Mouse (Mus musculus) MEL (cell line): ENCODE data around the gene Polr2h.

Source experiments
- CTCF ChIP-seq, 3 experiments: IDR thresholded peaks in 2 of 3; conservative IDR thresholded peaks in 1 of 3; 2 replicates each; pipeline ENCODE4 v1.5.1; 2011 to 2012; ENCODE audit warnings: low read length in 3 of 3, low read depth in 2 of 3, mild to moderate bottlenecking in 2 of 3, improper control_type of control experiment in 1 of 3, inconsistent platforms in 1 of 3, mixed read lengths in 1 of 3, moderate library complexity in 1 of 3; ENCODE audit not compliant: control insufficient read depth in 1 of 3, insufficient read depth in 1 of 3, poor library complexity in 1 of 3, severe bottlenecking in 1 of 3
- E2F4 ChIP-seq: IDR thresholded peaks from 2 replicates; pipeline ENCODE4 v1.6.1; 2011; ENCODE audit warnings: low read depth, low read length, improper control_type of control experiment, borderline replicate concordance
- ELF1 ChIP-seq: IDR thresholded peaks from 2 replicates; pipeline ENCODE4 v1.6.1; 2014; ENCODE audit warnings: low read depth, mild to moderate bottlenecking, inconsistent platforms, low read length, improper control_type of control experiment, moderate library complexity
- HCFC1 ChIP-seq: IDR thresholded peaks from 2 replicates; pipeline ENCODE4 v1.6.1; 2012; ENCODE audit warnings: low read depth, mild to moderate bottlenecking, inconsistent platforms, low read length, improper control_type of control experiment, moderate library complexity
- MAX ChIP-seq: IDR thresholded peaks from 2 replicates; pipeline ENCODE4 v1.6.1; 2011; ENCODE audit warnings: low read length, improper control_type of control experiment
- POLR2A ChIP-seq, 2 experiments: IDR thresholded peaks; 2 replicates each; pipeline ENCODE4 v1.6.1; 2011 to 2012; ENCODE audit warnings: low read length in 2 of 2, mild to moderate bottlenecking in 2 of 2, control low read depth in 1 of 2, improper control_type of control experiment in 1 of 2, low read depth in 1 of 2, moderate library complexity in 1 of 2; ENCODE audit not compliant: control insufficient read depth in 1 of 2, insufficient read depth in 1 of 2, poor library complexity in 1 of 2
- TAL1 ChIP-seq: IDR thresholded peaks from 2 replicates; pipeline ENCODE4 v1.6.1; 2012; ENCODE audit warnings: mild to moderate bottlenecking, inconsistent platforms, low read length, moderate library complexity, mixed read lengths
- TCF12 ChIP-seq: IDR thresholded peaks from 2 replicates; pipeline ENCODE4 v1.6.1; 2014; ENCODE audit warnings: low read depth, mild to moderate bottlenecking, inconsistent platforms, low read length, improper control_type of control experiment, moderate library complexity
- ZC3H11A ChIP-seq: IDR thresholded peaks from 2 replicates; pipeline ENCODE4 v1.6.1; 2012; ENCODE audit warnings: low read depth, mild to moderate bottlenecking, inconsistent platforms, low read length, improper control_type of control experiment
- ZKSCAN1 ChIP-seq: IDR thresholded peaks from 2 replicates; pipeline ENCODE4 v1.6.1; 2012; ENCODE audit warnings: low read depth, mild to moderate bottlenecking, inconsistent platforms, low read length, improper control_type of control experiment, moderate library complexity
- ZNF384 ChIP-seq: IDR thresholded peaks from 2 replicates; pipeline ENCODE4 v1.6.1; 2012; ENCODE audit warnings: low read depth, mild to moderate bottlenecking, inconsistent platforms, low read length, improper control_type of control experiment

GRCm38 (mm10) chr16:20676702-20677101 lies 40.8 kb upstream of the Polr2h start:
- TF ChIP-seq CTCF (IDR thresholded peaks at IDR 0.05 in 2 of 3, conservative IDR thresholded peaks at IDR 0.05 in 1 of 3; ENCODE audit: control insufficient read depth in 1 of 3, insufficient read depth in 1 of 3, low read depth in 2 of 3, low read length in 3 of 3, poor library complexity in 1 of 3, severe bottlenecking in 1 of 3) (peak in 1 of 3 experiments; percentile 4; a peak in 1 of 6 replicates), TAL1 (no peak), ZNF384 (no peak), POLR2A (IDR thresholded peaks at IDR 0.05; ENCODE audit: control insufficient read depth in 1 of 2, insufficient read depth in 1 of 2, low read depth in 1 of 2, low read length in 2 of 2, poor library complexity in 1 of 2) (no peak), ZC3H11A (no peak), ELF1 (no peak), TCF12 (no peak), HCFC1 (no peak), MAX (no peak), E2F4 (no peak), ZKSCAN1 (no peak)
